Mouse (Mus musculus): ENCODE data around the gene Banp.

DNA sequence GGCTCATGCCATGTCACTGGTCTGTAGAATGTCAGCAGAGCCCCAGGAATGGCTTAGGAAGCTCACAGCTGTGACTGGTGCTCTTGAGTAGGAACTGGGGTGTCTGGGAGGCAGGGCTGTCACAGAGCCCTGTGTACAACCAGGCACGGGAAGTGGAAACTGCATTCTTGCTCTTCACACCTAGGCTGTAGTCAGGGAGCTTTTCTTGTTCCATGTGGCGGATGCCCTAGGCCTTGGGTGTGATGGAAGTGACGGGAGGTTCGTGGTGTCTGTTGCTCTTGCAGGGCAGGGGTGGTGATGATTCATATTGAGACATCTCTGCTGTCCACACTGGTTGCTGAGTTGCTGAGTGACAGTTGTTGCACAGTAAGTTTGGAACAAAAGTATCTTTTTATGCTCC lies 45.6 kb downstream of the Banp start:
- no peak for TF ChIP-seq TBP (IDR thresholded peaks at IDR 0.05; ENCODE audit: low read depth, low read length)
- TF ChIP-seq CTCF (IDR thresholded peaks at IDR 0.05 in 2 of 3, conservative IDR thresholded peaks at IDR 0.05 in 1 of 3; ENCODE audit: control insufficient read depth in 1 of 3, insufficient read depth in 1 of 3, low read depth in 2 of 3, low read length in 3 of 3, poor library complexity in 1 of 3, severe bottlenecking in 1 of 3) = no peak
- no peak for TF ChIP-seq POLR2A (IDR thresholded peaks at IDR 0.05; ENCODE audit: control insufficient read depth in 1 of 2, insufficient read depth in 1 of 2, low read depth in 1 of 2, low read length in 2 of 2, poor library complexity in 1 of 2)
- no peak for TF ChIP-seq USF1 (IDR thresholded peaks at IDR 0.05; ENCODE audit: low read depth, low read length)
- no peak for TF ChIP-seq POLR2AphosphoS5 (IDR thresholded peaks at IDR 0.05; ENCODE audit: borderline replicate concordance, low read depth, low read length)
- TF ChIP-seq ETS1 (IDR thresholded peaks at IDR 0.05; ENCODE audit: low read depth, low read length) = no peak
- TF ChIP-seq BHLHE40 (IDR thresholded peaks at IDR 0.05; ENCODE audit: borderline replicate concordance, low read depth, low read length) = no peak
- no peak for TF ChIP-seq HCFC1 (IDR thresholded peaks at IDR 0.05; ENCODE audit: low read depth, low read length)
- no peak for TF ChIP-seq POLR2AphosphoS2 (IDR thresholded peaks at IDR 0.05; ENCODE audit: low read length)
- no peak for TF ChIP-seq MAFK (IDR thresholded peaks at IDR 0.05; ENCODE audit: borderline replicate concordance, low read depth, low read length)
- no peak for TF ChIP-seq CHD2 (IDR thresholded peaks at IDR 0.05; ENCODE audit: low read length)
